Mouse (Mus musculus): ENCODE data around the gene Ddx50. TPM values are rescaled to one million over a fixed set of nuclear protein-coding genes. Genes with fewer than 3 reads are reported as not detected.

Gene Ddx50
- polyA plus RNA-seq, 1 experiment from 2014 or later: 103 TPM

DNA sequence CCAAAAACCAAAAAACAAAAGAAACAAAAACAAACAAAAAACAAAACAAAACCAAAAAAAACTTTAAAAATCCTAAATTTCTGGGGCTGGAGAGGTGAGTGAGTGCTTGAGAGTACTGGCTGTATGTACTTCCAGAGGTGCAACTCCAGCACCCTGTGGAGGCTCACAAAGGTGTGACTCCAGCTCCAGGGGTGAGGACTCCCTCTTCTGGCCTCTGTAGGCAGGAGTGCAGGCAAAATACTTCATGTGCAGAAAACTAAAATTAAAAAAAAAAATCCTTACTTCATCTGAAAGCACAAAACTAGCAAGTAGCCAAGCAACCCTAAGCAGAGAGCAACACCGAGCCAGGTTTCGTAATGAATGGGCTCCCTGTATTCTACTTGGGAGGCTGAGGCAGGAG is 21.3 kb upstream of the Ddx50 start:
- DNase-seq: no peak

DNA sequence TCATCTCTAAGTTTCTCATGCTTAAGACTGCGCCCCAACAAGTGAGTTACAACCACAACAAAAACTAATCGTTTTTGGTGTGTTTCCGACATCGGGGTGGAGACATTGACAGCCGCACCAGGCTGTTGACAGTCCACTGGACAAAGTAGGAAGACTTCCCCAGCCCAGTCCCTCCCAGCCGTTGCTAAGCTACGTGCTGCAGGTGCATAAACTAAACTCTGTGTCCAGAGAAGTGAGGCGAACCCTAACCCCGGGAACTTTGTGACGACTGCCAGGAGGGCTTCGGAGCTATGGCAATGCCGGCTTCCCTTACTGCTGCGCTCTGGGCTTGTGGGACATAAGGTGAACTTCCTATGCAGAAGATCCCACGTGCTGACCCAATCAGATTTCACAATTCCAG is 18.2 kb upstream of the Ddx50 start:
- DNase-seq: no peak
- Histone ChIP-seq H3K27ac (replicated peaks; ENCODE audit: low read depth, low read length) (no peak overlapping the region), H3K4me1 (ENCODE audit: control insufficient read depth, insufficient read depth, low read length) (no peaks in the 10 kb centered on the region), H3K4me2 (ENCODE audit: low read length) (no peak overlapping the region), H3K9ac (replicated peaks; ENCODE audit: low read length) (no peak overlapping the region), H3K36me3 (ENCODE audit: control insufficient read depth, insufficient read depth, low read length) (no peaks in the 10 kb centered on the region), H3K9me3 (ENCODE audit: control insufficient read depth, low read length) (no peaks in the 10 kb centered on the region), H3K27me3 (ENCODE audit: control insufficient read depth, insufficient read depth, low read length) (no peaks in the 10 kb centered on the region), H3K4me3 (replicated peaks; ENCODE audit: low read depth, low read length) (no peak overlapping the region)
- no peak for ATAC-seq (ENCODE audit: low FRiP score, low TSS enrichment)
- 75% methylated on average over 14 of the region's 14 CpGs for WGBS

More for the DNA sequence above, 21.3 kb upstream of the Ddx50 start:
- no peak overlapping the region for H3K9ac ChIP-seq (replicated peaks; ENCODE audit: low read length)
- no peaks in the 10 kb centered on the region for H3K27me3 ChIP-seq (ENCODE audit: control insufficient read depth, insufficient read depth, low read length)
- no peaks in the 10 kb centered on the region for H3K9me3 ChIP-seq (ENCODE audit: control insufficient read depth, low read length)
- no peaks in the 10 kb centered on the region for H3K4me1 ChIP-seq (ENCODE audit: control insufficient read depth, insufficient read depth, low read length)
- H3K4me3 ChIP-seq (replicated peaks; ENCODE audit: low read depth, low read length): no peak overlapping the region
- no peak for ATAC-seq (ENCODE audit: low FRiP score, low TSS enrichment)
- no peak overlapping the region for H3K27ac ChIP-seq (replicated peaks; ENCODE audit: low read depth, low read length)
- no peak overlapping the region for H3K4me2 ChIP-seq (ENCODE audit: low read length)
- WGBS: 96% methylated on average over 2 of the region's 2 CpGs
- no peaks in the 10 kb centered on the region for H3K36me3 ChIP-seq (ENCODE audit: control insufficient read depth, insufficient read depth, low read length)

DNA sequence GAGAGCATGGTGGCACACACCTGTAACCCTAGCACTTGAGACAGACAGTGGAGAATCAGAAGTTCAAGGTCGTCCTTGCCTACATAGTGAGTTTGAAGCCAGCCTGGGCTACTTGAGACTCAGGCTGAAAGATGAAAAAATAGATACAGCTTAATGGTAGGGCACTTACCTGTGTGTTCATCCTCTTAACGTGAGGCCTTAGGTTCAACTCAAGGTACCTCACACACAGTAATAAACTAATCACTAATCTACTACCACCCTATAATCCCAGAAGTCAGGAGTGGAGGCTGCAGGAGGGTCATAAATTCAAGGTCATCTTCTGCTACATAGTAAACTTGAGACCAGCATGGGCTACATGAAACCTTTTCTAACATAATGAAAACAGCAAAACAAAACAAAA is 17.4 kb upstream of the Ddx50 start:
- Histone ChIP-seq H3K36me3 (ENCODE audit: control insufficient read depth, insufficient read depth, low read length) (no peaks in the 10 kb centered on the region), H3K27me3 (ENCODE audit: control insufficient read depth, insufficient read depth, low read length) (no peaks in the 10 kb centered on the region), H3K4me3 (replicated peaks; ENCODE audit: low read depth, low read length) (no peak overlapping the region), H3K4me2 (ENCODE audit: low read length) (no peak overlapping the region), H3K27ac (replicated peaks; ENCODE audit: low read depth, low read length) (no peak overlapping the region), H3K9ac (replicated peaks; ENCODE audit: low read length) (no peak overlapping the region), H3K4me1 (ENCODE audit: control insufficient read depth, insufficient read depth, low read length) (no peaks in the 10 kb centered on the region), H3K9me3 (ENCODE audit: control insufficient read depth, low read length) (no peaks in the 10 kb centered on the region)
- ATAC-seq (ENCODE audit: low FRiP score, low TSS enrichment) (no peak), DNase-seq (no peak)
- 84% methylated on average over 2 of the region's 2 CpGs for WGBS

DNA sequence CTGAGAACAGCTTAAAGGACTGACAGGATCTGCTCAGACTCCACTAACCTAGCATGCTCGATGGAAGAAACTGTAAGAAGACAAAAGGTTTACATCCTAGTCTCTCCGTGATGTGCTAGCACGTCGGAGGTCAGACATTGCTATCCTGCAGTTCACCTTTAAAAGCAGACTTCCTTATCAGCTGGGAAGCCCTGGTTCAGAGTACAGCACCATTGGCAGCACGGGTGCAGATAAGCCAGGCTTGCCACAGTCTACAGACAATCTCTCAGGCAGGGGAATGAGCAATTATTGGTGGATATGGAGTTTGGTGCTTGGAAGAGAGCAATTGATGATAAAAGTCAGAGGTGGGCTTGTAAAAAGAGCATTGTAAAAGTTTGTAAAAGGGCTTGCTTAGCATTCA is 17.0 kb upstream of the Ddx50 start:
- Histone ChIP-seq H3K4me3 (replicated peaks; ENCODE audit: low read depth, low read length) (no peak overlapping the region), H3K9ac (replicated peaks; ENCODE audit: low read length) (no peak overlapping the region), H3K27me3 (ENCODE audit: control insufficient read depth, insufficient read depth, low read length) (no peaks in the 10 kb centered on the region), H3K9me3 (ENCODE audit: control insufficient read depth, low read length) (no peaks in the 10 kb centered on the region), H3K4me2 (ENCODE audit: low read length) (no peak overlapping the region), H3K36me3 (ENCODE audit: control insufficient read depth, insufficient read depth, low read length) (no peaks in the 10 kb centered on the region), H3K4me1 (ENCODE audit: control insufficient read depth, insufficient read depth, low read length) (no peaks in the 10 kb centered on the region), H3K27ac (replicated peaks; ENCODE audit: low read depth, low read length) (no peak overlapping the region)
- ATAC-seq (ENCODE audit: low FRiP score, low TSS enrichment) (no peak), DNase-seq (no peak)
- 86% methylated on average over 5 of the region's 5 CpGs for WGBS

DNA sequence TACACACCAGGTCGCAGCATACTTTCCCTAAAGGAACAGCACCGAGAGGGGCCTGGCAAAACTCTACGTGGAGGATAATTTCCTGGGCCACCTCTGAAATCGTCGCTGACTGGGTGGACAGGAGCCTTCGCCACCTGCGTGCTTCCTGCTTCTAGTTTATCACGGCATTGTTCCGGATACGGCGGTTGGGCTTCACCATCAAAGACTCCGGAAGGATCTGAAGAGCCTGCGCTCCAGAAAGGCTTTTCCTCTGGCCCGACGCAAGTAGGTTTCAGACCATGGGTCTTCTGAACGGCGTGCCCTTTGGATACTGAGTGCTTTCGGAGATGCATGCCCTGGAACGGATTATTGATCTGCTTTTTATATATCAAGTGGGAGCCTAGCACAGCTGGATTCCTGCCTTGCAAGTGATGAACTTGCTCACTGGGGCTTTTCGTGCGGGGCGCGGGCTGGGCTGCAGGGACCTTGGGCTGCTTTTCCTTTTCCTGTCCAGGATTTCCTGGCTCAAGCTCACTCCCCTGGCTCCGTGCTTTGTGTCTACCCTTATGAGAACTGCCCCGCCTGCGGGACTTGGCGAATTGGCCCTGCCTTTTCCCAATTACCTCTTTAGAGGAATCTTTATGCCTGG is 14.1 kb upstream of the Ddx50 start:
- H3K9me3 ChIP-seq (ENCODE audit: control insufficient read depth, low read length): no peaks in the 10 kb centered on the region
- ATAC-seq (ENCODE audit: low FRiP score, low TSS enrichment) (no peak), DNase-seq (no peak)
- no peak overlapping the region for H3K4me2 ChIP-seq (ENCODE audit: low read length)
- 67% methylated on average over 27 of the region's 27 CpGs for WGBS
- H3K27ac ChIP-seq (replicated peaks; ENCODE audit: low read depth, low read length): no peak overlapping the region
- H3K4me1 ChIP-seq (ENCODE audit: control insufficient read depth, insufficient read depth, low read length): no peaks in the 10 kb centered on the region
- H3K4me3 ChIP-seq (replicated peaks; ENCODE audit: low read depth, low read length): no peak overlapping the region
- H3K36me3 ChIP-seq (ENCODE audit: control insufficient read depth, insufficient read depth, low read length): no peaks in the 10 kb centered on the region
- no peaks in the 10 kb centered on the region for H3K27me3 ChIP-seq (ENCODE audit: control insufficient read depth, insufficient read depth, low read length)
- no peak overlapping the region for H3K9ac ChIP-seq (replicated peaks; ENCODE audit: low read length)

DNA sequence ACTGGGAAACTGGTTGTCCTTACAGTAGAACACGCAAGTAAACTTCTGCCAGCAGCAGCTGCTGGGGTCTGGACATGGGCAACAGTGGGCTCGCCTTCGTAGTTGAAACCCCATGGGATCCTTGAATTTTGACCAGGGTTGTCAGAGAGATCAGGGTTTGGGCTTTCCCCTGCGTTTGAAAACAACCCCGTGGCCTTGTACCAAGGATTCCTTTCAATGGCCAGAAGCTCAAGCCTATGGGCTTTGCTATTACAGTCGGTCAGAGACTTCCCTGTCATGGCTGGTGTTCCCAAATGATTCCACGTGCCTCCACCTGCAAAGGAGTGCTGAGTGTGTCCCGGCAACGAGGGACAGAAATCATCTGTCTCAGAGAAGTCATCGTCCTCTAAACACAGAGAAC is 13.2 kb upstream of the Ddx50 start:
- no peaks in the 10 kb centered on the region for H3K4me1 ChIP-seq (ENCODE audit: control insufficient read depth, insufficient read depth, low read length)
- H3K27ac ChIP-seq (replicated peaks; ENCODE audit: low read depth, low read length): no peak overlapping the region
- no peak for DNase-seq
- no peak overlapping the region for H3K4me2 ChIP-seq (ENCODE audit: low read length)
- ATAC-seq (ENCODE audit: low FRiP score, low TSS enrichment): no peak
- no peak overlapping the region for H3K9ac ChIP-seq (replicated peaks; ENCODE audit: low read length)
- H3K27me3 ChIP-seq (ENCODE audit: control insufficient read depth, insufficient read depth, low read length): no peaks in the 10 kb centered on the region
- no peaks in the 10 kb centered on the region for H3K9me3 ChIP-seq (ENCODE audit: control insufficient read depth, low read length)
- no peak overlapping the region for H3K4me3 ChIP-seq (replicated peaks; ENCODE audit: low read depth, low read length)
- H3K36me3 ChIP-seq (ENCODE audit: control insufficient read depth, insufficient read depth, low read length): no peaks in the 10 kb centered on the region
- WGBS: 88% methylated on average over 10 of the region's 10 CpGs

DNA sequence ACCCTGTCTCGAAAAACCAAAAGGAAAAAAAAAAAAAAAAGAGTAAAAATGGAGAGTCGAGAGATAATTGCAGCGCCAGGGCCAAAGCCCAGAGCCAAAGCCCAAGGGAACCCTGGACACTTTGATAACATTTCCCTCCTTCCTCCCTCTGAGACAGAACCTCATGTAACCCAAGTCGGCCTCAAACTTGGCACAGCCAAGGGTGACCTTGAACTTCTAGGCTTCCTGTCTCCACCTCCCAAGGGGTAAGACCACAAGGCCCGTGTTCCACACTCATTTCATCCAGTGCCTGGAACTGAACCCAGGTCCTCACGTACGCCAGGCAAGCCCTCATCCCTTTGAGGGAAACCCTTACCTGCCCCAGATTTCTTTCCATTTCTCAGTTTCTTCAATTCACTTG is 5.7 kb upstream of the Ddx50 start:
- no peaks in the 10 kb centered on the region for H3K27me3 ChIP-seq (ENCODE audit: control insufficient read depth, insufficient read depth, low read length)
- WGBS: 91% methylated on average over 6 of the region's 7 CpGs
- H3K9ac ChIP-seq (replicated peaks; ENCODE audit: low read length): no peak overlapping the region
- ATAC-seq (ENCODE audit: low FRiP score, low TSS enrichment): no peak
- H3K4me3 ChIP-seq (replicated peaks; ENCODE audit: low read depth, low read length): no peak overlapping the region
- H3K9me3 ChIP-seq (ENCODE audit: control insufficient read depth, low read length): no peaks in the 10 kb centered on the region
- no peak for DNase-seq
- H3K27ac ChIP-seq (replicated peaks; ENCODE audit: low read depth, low read length): no peak overlapping the region
- H3K4me2 ChIP-seq (ENCODE audit: low read length): no peak overlapping the region
- H3K4me1 ChIP-seq (ENCODE audit: control insufficient read depth, insufficient read depth, low read length): no peaks in the 10 kb centered on the region
- no peaks in the 10 kb centered on the region for H3K36me3 ChIP-seq (ENCODE audit: control insufficient read depth, insufficient read depth, low read length)

DNA sequence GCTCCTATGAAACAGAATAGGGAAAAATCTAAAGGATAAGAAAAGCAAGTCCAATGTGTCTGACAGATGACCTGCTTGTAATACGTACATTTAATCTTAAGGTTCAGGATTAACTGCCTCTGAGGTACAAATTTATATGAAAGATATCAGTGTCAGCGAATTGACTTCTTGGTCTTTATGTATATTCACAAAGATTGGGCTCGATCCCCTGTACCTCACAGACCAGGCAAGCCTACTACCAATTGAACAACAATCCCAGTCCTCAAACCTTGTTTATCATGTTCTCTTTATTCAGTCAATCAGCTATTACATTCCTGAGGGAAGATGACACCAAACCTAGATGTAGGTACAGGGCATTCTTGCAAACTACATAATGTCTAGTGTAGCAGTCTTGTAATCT is 943 bp upstream of the Ddx50 start:
- H3K27me3 ChIP-seq (ENCODE audit: control insufficient read depth, insufficient read depth, low read length): no peaks in the 10 kb centered on the region
- no peaks in the 10 kb centered on the region for H3K9me3 ChIP-seq (ENCODE audit: control insufficient read depth, low read length)

DNA sequence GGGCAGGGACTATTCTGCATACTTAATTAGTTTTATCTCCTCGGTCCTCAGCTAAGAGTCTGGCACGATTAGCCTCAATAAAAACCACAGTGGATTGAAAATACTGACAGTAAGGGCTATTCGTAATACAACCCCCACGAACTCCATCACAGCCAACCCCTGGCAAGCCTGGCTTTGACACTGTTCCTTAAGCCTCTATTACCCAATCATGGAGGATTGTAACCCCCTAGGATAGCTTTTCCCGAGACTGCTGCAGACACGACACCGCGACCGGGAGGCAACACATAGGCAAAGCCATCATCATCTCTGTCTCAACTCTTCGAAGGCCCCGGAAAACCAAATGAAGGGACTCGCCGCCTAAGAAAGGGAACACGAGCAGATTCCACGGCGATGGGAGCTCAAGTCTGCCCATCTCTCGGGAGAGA is 648 bp downstream of the Ddx50 start:
- peaks cover 14% of the 10 kb centered on the region for H3K36me3 ChIP-seq (ENCODE audit: control insufficient read depth, insufficient read depth, low read length)
- peak overlapping the region; percentile 95 for H3K27ac ChIP-seq (replicated peaks; ENCODE audit: low read depth, low read length)
- peaks cover 11% of the 10 kb centered on the region for H3K4me1 ChIP-seq (ENCODE audit: control insufficient read depth, insufficient read depth, low read length)
- H3K9ac ChIP-seq (replicated peaks; ENCODE audit: low read length): peak overlapping the region; percentile 89
- H3K27me3 ChIP-seq (ENCODE audit: control insufficient read depth, insufficient read depth, low read length): no peaks in the 10 kb centered on the region
- peak overlapping the region; percentile 88 for H3K4me3 ChIP-seq (replicated peaks; ENCODE audit: low read depth, low read length)
- ATAC-seq (ENCODE audit: low FRiP score, low TSS enrichment) (no peak), DNase-seq (peak; percentile 49)
- WGBS: under 1% methylated on average over 17 of the region's 17 CpGs
- H3K4me2 ChIP-seq (ENCODE audit: low read length): peak overlapping the region; percentile 82
- no peaks in the 10 kb centered on the region for H3K9me3 ChIP-seq (ENCODE audit: control insufficient read depth, low read length)

More for the DNA sequence above, 943 bp upstream of the Ddx50 start:
- Histone ChIP-seq H3K36me3 (ENCODE audit: control insufficient read depth, insufficient read depth, low read length) (no peaks in the 10 kb centered on the region), H3K9ac (replicated peaks; ENCODE audit: low read length) (peak overlapping the region; percentile 89), H3K4me3 (replicated peaks; ENCODE audit: low read depth, low read length) (peak overlapping the region; percentile 88), H3K27ac (replicated peaks; ENCODE audit: low read depth, low read length) (peak overlapping the region; percentile 91), H3K4me1 (ENCODE audit: control insufficient read depth, insufficient read depth, low read length) (peaks cover 11% of the 10 kb centered on the region), H3K4me2 (ENCODE audit: low read length) (peak overlapping the region; percentile 60)
- 15% methylated on average over 3 of the region's 3 CpGs for WGBS
- DNase-seq (no peak), ATAC-seq (ENCODE audit: low FRiP score, low TSS enrichment) (no peak)
